Mouse (Mus musculus): ENCODE measurements around the gene Dtx3. TPM values are rescaled to one million over a fixed set of nuclear protein-coding genes. Genes with fewer than 3 reads are reported as not detected.

Gene Dtx3
- polyA plus RNA-seq, 1 experiment from 2014 or later = 234 TPM

DNA sequence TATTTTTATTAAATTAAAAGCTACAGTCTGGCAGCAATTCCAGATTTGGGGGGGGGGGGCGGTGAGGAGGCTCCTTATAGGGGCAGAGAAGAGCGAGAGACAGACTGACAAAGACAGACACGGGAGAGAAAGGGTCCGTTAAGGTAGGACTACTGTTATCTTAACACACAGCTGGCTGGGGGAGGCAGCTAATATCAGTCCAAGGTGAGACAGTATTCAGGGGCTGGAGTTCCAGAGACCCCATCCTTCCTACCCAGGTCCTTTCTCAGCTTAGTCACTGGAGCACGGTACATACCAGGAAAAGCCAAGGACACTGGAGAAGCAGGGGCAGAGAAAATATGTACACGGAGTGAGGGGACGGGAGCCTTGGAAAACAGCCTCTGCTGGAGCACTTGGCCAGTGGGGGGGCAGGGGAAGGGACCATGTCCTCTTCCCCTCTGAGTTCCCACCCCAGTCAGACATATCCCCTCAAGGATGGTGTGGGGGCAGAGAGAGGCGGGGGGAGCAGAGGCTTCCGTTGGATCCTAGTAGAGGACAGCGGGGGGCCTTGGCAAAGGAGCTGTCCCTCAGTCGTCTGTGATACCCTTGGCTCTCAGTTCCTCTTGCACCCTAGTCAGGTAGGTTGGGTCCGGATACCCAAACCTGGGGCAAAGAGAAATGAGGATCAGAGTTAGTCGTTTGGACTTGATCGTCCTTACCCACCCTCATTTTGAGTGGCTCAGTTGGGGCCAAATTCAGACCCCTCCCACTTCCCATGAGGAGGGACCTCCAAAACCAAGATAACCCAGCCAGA, 4.9 kb downstream of the Dtx3 start:
- Histone ChIP-seq H3K27ac (no peak overlapping the region), H3K36me3 (peaks cover 32% of the 10 kb centered on the region), H3K9ac (replicated peaks) (no peak overlapping the region), H3K27me3 (no peaks in the 10 kb centered on the region), H3K4me1 (replicated peaks) (peaks cover 52% of the 10 kb centered on the region), H3K4me3 (replicated peaks) (no peak overlapping the region), H3K4me2 (replicated peaks) (peak overlapping the region; percentile 99), H3K9me3 (no peaks in the 10 kb centered on the region)
- ATAC-seq = no peak
- 29% methylated on average over 14 of the region's 14 CpGs for WGBS

DNA sequence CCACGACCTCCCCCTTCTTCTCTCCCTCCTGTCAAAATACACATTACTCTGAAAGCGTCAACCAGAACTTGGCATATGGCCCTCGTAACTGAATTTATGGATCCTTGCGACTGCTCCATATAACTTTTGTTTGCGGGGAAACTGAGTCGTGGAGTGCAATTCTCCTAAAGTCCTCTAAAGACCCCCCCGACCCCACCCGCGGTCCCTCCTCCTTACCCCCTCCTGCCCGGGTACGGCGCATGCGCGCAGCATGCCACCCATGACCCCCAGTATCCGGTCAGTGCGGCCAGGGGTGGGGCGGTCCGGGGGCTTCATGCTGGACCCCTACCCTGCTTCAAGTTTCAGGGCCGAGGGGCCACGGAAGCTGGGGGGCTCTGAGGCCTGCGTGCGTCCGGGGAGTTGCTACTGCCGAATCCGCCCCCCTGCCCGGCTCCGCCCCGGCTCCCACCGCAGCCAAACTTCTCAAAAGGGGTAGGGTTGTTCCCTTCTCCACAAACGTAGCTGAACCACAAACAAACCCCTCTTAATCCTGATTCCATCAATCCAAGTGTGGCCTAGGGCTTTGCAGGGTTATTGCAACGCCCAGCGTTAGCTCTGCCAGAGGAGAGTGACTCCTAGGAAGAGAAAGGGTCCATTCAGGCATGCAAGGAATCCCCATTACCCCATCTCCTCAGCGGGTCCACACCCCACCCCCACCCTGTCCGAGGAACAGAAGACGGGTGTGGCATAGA, 5.7 kb downstream of the Dtx3 start, which contains the start of gene Arhgef25:
TSS of gene Arhgef25 (minus strand) at position 433 of the 731 bp plus-strand sequence.
- H3K9me3 ChIP-seq = no peaks in the 10 kb centered on the region
- 0 out of 2 replicates have a peak, but pooled peaks have one; percentile 8 for ATAC-seq
- peak within 1 kb of the TSS; percentile 85 for H3K9ac ChIP-seq (replicated peaks)
- no peaks in the 10 kb centered on the region for H3K27me3 ChIP-seq
- WGBS = under 1% methylated on average over 35 of the region's 35 CpGs
- peaks cover 32% of the 10 kb centered on the region for H3K36me3 ChIP-seq
- H3K27ac ChIP-seq = peak within 1 kb of the TSS; percentile 81; the same call in 1 of the 2 replicates
- H3K4me3 ChIP-seq (replicated peaks) = peak within 1 kb of the TSS; percentile 68
- peaks cover 51% of the 10 kb centered on the region for H3K4me1 ChIP-seq (replicated peaks)
- H3K4me2 ChIP-seq (replicated peaks) = peak within 1 kb of the TSS; percentile 99

DNA sequence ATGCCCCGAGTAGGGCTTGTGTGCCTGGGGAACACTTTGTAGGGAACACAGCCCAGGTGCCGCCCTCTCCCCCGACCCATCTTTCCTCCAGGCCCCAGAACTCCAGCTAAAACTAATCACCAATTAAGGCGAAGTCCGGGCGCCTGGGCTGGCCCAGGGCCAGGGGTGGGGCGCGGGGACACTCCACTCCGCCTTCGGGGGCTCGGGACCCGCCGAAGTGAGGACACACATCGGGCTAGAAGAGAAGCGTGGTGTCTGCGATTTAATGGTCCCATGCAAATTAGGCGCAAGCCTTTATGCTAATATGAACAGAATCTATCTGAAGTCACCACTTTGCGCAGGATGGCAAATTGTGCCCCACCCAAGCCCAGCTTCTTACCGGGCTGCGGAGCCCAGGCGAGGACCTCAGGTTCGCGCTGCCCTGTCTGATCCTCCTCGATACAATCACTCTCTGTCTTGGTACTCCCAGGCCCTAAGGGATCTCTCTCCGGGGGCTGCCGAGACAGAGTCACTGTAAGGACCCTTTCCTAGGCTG, 6.3 kb downstream of the Dtx3 start:
- peaks cover 51% of the 10 kb centered on the region for H3K4me1 ChIP-seq (replicated peaks)

DNA sequence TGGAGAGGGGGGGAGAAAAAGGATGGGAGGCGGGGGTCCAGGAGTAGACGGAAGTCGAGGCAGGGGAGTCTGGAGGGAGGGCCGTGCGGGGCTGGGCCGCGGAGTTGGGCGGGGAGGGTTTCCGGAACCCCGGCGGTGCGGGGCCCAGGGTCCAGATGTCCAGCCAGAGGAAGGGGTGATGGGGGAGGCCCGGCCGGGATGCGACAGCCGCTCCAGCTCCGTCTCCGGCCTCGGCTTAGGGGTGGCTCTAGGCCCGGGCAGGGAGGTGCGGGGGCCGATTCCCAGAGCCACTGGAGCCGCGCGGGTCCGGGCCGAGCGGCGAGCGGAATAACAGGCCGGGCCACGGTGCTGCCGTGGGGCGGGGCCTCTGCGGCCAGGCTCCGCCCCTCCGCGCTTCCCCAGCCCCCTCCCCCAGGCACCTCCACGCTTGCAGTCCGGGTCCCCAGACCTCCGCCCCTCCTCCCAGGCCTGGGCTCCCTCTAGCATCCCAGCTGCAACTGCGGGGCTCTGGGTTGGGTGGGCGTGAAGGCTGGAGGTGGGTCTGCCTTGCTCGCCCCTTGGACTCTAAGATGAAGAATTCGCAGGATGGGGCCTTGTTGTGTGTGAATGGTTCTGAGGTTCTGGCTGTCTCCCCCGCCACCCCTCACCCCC, 6.9 kb downstream of the Dtx3 start:
- peak overlapping the region; percentile 85 for H3K9ac ChIP-seq (replicated peaks)
- H3K4me1 ChIP-seq (replicated peaks) = peaks cover 55% of the 10 kb centered on the region
- no peaks in the 10 kb centered on the region for H3K9me3 ChIP-seq
- no peaks in the 10 kb centered on the region for H3K27me3 ChIP-seq
- peak overlapping the region; percentile 68 for H3K4me3 ChIP-seq (replicated peaks)
- peak overlapping the region; percentile 99 for H3K4me2 ChIP-seq (replicated peaks)
- H3K36me3 ChIP-seq = peaks cover 32% of the 10 kb centered on the region
- peak; percentile 88 for ATAC-seq
- H3K27ac ChIP-seq = peak overlapping the region; percentile 81
- under 1% methylated on average over 46 of the region's 46 CpGs for WGBS

More for the DNA sequence above, 6.3 kb downstream of the Dtx3 start:
- Histone ChIP-seq H3K27ac (peak overlapping the region; percentile 81; the same call in 1 of the 2 replicates), H3K9me3 (no peaks in the 10 kb centered on the region), H3K9ac (replicated peaks) (peak overlapping the region; percentile 85), H3K36me3 (peaks cover 32% of the 10 kb centered on the region), H3K4me3 (replicated peaks) (peak overlapping the region; percentile 68), H3K4me2 (replicated peaks) (peak overlapping the region; percentile 99), H3K27me3 (no peaks in the 10 kb centered on the region)
- WGBS = 2% methylated on average over 26 of the region's 26 CpGs
- ATAC-seq = peak; percentile 10; the same call in 1 of the 2 replicates

DNA sequence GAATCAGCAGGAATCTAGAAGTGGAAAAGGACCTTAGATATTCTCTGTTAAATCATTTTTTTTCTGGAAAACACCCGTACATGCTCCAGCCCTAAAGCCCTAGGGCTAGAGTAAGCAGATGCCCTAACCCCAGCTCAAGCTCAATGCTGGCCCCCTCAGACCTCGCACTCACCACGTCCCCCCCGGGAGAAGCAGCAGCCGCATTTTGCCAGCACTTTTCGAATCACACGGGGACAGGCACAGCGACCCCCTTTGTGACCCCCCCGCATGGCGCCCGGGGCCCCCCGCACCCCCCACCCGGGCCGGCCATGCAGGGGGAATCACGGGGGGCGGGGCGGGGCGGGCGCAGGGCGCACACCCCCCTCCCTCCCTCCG, 7.5 kb downstream of the Dtx3 start:
- H3K36me3 ChIP-seq = peaks cover 30% of the 10 kb centered on the region
- H3K4me3 ChIP-seq (replicated peaks) = peak overlapping the region; percentile 68
- ATAC-seq = no peak
- H3K27ac ChIP-seq = peak overlapping the region; percentile 81
- H3K4me2 ChIP-seq (replicated peaks) = peak overlapping the region; percentile 99
- H3K9ac ChIP-seq (replicated peaks) = peak overlapping the region; percentile 85
- H3K9me3 ChIP-seq = no peaks in the 10 kb centered on the region
- 0 out of 2 replicates have a peak, but pooled peaks cover 4% of the 10 kb centered on the region for H3K27me3 ChIP-seq
- H3K4me1 ChIP-seq (replicated peaks) = peaks cover 53% of the 10 kb centered on the region
- WGBS = 4% methylated on average over 20 of the region's 21 CpGs

DNA sequence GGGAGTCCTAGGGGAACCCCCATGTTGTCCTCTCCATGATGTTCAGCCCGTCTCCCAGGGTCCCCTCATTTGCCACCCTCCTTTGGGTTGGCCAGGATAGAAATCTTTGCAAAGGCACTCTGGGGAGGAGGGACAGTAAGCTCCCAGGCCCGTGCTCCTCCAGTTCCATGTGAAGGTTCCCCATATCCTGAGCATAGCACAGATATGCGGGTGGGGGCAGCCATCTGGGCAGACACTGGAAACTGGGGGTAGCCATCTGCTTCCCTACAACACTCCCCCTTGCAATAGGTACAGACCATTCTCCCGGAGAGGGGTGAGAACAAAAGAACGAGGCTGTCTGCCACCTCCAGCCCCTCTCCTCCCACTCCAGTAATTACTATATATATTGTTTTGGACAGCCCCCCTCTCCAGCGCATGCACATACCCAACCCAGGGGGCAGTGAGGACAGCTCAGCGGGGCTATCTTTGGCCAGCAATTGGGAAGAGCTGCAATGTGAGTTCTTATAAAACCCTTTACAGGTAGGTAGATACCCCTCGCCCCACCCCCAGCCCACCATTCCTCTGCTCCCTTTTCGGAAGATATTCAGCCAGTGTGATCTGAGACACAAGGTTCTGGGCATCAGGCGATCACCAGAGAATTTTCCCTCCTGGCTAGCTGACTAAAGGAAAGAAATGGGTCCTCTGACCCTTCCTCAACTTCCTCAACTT, 8.0 kb downstream of the Dtx3 start:
- Histone ChIP-seq H3K27ac (peak overlapping the region; percentile 81), H3K36me3 (peaks cover 25% of the 10 kb centered on the region), H3K9me3 (no peaks in the 10 kb centered on the region), H3K4me2 (replicated peaks) (peak overlapping the region; percentile 99), H3K4me3 (replicated peaks) (peak overlapping the region; percentile 68), H3K27me3 (0 out of 2 replicates have a peak, but pooled peaks cover 4% of the 10 kb centered on the region), H3K4me1 (replicated peaks) (peaks cover 50% of the 10 kb centered on the region), H3K9ac (replicated peaks) (peak overlapping the region; percentile 85)
- ATAC-seq = no peak
- 37% methylated on average over 10 of the region's 10 CpGs for WGBS

DNA sequence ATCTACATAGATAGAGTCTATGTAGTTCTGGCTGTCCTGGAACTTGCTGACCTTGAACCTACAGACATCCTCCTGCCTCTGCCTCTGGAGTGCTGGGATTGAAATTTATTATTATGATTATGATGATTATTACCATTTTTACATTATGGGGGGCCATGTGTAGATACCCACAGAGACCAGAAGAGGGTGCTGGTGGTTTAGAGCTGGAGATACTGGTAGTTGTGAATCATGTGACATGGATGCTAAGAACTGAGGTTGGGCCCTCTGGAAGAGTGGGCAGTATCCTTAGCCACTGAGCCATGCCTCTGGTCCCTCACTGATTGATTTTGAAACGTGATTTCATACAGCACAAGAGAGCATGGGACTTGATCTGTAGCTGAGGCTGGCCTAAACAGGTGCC, 9.1 kb downstream of the Dtx3 start:
- WGBS = 89% methylated on average over 1 of the region's 1 CpGs
- peaks cover 17% of the 10 kb centered on the region for H3K36me3 ChIP-seq
- no peak overlapping the region for H3K4me2 ChIP-seq (replicated peaks)
- no peak overlapping the region for H3K9ac ChIP-seq (replicated peaks)
- H3K4me1 ChIP-seq (replicated peaks) = peaks cover 50% of the 10 kb centered on the region
- H3K27ac ChIP-seq = no peak overlapping the region
- no peaks in the 10 kb centered on the region for H3K9me3 ChIP-seq
- H3K27me3 ChIP-seq = peaks cover 9% of the 10 kb centered on the region
- H3K4me3 ChIP-seq (replicated peaks) = no peak overlapping the region
- ATAC-seq = no peak

DNA sequence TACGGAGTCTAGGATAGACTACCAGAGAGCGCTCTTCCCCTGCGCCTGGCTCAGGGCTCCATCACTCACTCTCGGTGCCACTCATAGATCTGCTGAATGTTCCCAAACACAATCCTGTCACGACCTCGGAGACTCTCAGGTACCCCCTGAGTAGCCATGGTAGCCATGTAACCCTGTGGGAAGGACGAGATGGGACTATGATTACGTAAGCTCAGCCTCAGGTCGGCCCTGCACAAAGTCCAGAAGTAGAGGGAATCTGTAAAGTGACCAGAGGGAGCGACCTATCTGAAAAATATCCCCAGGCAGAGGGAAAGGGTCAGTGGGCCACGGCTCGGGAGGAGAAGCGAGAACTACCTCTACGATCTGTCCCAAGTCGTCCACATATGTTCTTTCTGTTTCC, 10.0 kb downstream of the Dtx3 start:
- WGBS = 83% methylated on average over 15 of the region's 15 CpGs

DNA sequence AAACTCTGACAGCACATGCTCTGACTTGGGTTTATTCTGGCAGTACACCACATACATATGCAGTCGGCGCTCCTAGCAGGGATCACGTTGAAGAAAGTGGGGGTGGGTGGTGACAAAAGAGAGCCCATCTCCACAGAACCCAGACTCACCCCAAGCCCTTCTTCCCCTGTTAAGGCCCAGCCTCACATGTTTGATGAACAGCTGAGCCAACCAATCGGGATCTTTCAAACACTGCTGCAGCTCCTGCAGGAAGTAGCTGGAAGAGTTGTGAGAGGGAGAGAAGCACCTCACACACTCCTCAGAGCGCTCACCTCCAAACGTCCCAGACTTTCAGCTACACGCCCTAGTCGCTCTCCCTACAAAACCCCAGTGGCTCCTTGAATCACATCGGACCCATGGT, 10.4 kb downstream of the Dtx3 start:
- H3K9me3 ChIP-seq = no peaks in the 10 kb centered on the region
- 72% methylated on average over 9 of the region's 9 CpGs for WGBS
- peaks cover 23% of the 10 kb centered on the region for H3K27me3 ChIP-seq
- peaks cover 49% of the 10 kb centered on the region for H3K4me1 ChIP-seq (replicated peaks)
- H3K4me2 ChIP-seq (replicated peaks) = no peak overlapping the region
- H3K4me3 ChIP-seq (replicated peaks) = no peak overlapping the region
- no peak for ATAC-seq
- H3K9ac ChIP-seq (replicated peaks) = no peak overlapping the region
- H3K27ac ChIP-seq = no peak overlapping the region
- peaks cover 7% of the 10 kb centered on the region; the same call in 1 of the 2 replicates for H3K36me3 ChIP-seq

More for the DNA sequence above, 10.0 kb downstream of the Dtx3 start:
- no peak for ATAC-seq
- no peak overlapping the region for H3K4me3 ChIP-seq (replicated peaks)
- H3K4me1 ChIP-seq (replicated peaks) = peaks cover 49% of the 10 kb centered on the region
- no peaks in the 10 kb centered on the region for H3K9me3 ChIP-seq
- no peak overlapping the region for H3K4me2 ChIP-seq (replicated peaks)
- peaks cover 19% of the 10 kb centered on the region for H3K27me3 ChIP-seq
- H3K36me3 ChIP-seq = peaks cover 8% of the 10 kb centered on the region; the same call in 1 of the 2 replicates
- no peak overlapping the region for H3K9ac ChIP-seq (replicated peaks)
- no peak overlapping the region for H3K27ac ChIP-seq

DNA sequence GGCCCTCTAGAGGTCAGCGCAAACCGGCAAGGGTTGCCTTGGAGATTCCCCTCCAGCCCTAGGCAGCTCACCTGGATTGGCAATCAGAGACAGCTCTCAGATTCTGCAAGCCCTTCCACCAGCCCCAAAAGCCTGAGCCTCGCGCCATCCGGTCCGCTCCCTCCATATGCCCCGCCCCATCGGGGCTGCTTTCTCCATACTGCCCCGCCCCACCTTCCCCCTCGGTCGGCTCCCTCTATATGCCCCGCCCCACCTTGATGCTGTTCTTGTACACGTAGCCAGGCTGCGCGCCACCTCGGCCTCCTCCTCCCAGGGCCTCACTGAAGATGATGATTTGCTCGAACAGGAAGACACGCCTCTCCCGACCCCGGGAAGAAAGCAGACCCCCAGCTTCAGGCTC, 11.8 kb downstream of the Dtx3 start:
- H3K9ac ChIP-seq (replicated peaks) = peak overlapping the region; percentile 47; the same call in 1 of the 2 replicates
- no peak overlapping the region for H3K4me3 ChIP-seq (replicated peaks)
- peaks cover 40% of the 10 kb centered on the region for H3K4me1 ChIP-seq (replicated peaks)
- 13% methylated on average over 20 of the region's 20 CpGs for WGBS
- H3K9me3 ChIP-seq = no peaks in the 10 kb centered on the region
- peak overlapping the region; percentile 29 for H3K4me2 ChIP-seq (replicated peaks)
- ATAC-seq = no peak
- H3K27me3 ChIP-seq = peaks cover 36% of the 10 kb centered on the region
- H3K36me3 ChIP-seq = peaks cover 7% of the 10 kb centered on the region; the same call in 1 of the 2 replicates
- H3K27ac ChIP-seq = no peak overlapping the region

DNA sequence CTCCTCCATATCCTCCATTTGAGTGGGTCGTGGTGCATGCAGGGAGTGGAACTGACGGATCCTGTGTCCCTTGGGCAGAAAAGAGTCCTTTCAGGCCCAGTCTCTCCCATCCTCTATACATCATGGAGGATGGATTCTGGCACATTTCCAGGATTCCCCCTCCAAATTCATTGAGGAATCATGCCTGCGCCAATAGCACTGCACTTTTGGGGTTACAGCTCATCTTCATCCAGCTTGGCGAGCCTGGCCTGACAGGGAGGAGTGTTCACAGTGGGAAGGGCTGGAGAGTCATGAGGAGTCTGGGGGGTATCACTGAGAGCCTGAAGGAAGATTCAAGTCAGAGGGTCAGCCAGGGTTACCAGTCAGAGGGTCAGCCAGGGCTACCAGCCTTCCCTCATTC, 12.9 kb downstream of the Dtx3 start:
- no peak overlapping the region for H3K9ac ChIP-seq (replicated peaks)
- H3K9me3 ChIP-seq = no peaks in the 10 kb centered on the region
- peaks cover 7% of the 10 kb centered on the region; the same call in 1 of the 2 replicates for H3K36me3 ChIP-seq
- WGBS = 96% methylated on average over 4 of the region's 4 CpGs
- no peak for ATAC-seq
- no peak overlapping the region for H3K27ac ChIP-seq
- H3K4me1 ChIP-seq (replicated peaks) = peaks cover 44% of the 10 kb centered on the region
- H3K4me3 ChIP-seq (replicated peaks) = no peak overlapping the region
- peaks cover 47% of the 10 kb centered on the region for H3K27me3 ChIP-seq
- H3K4me2 ChIP-seq (replicated peaks) = no peak overlapping the region
